ENCODE assay signal across 8 mouse cellular contexts in the genomic region with DNA sequence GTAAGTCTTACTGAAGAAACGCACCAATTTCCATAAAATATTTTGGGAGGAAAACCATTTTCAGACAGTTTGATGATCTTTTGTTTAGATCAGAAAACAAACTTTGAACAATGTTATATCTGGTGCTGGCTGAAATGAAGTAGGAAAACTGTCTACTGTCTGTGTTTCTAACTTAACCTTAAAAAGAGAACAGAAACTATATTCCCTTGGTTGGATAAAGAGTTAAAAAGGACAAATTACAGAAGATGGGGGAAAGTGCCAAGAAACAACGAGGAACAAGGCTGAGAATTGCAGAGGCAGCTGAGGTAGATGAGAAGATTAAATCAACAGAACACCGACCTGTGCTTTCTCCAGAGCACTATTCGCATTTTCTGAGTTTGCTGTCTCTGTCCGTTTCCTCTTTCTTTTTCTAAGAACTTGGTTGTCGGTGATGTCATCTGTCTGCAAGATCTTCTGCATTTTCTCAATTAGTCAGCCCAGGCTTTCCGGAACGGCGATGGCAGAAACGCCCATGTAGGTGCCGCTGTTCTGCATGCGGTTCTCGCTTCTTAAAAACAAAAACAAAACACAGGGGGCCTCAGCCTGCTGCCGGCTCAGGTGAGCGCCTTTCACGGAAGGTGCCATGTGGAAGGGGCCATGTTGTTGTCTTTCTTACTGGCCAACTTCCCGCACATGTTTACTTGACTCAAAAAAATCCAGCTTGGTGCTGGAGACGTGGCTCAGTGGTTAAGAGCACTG. TPM values are rescaled to one million over a fixed set of nuclear protein-coding genes. Genes with fewer than 3 reads are reported as not detected.
A peak's percentile ranks its signal among the peaks of the same experiment; 100 is the strongest.
DNase-seq lines count a peak whose midpoint lies in the region; ATAC-seq and TF ChIP-seq lines count a peak whose summit lies in the region.

No protein-coding gene starts in this region.

- no peaks in the 10 kb centered on the region for H3K4me1 ChIP-seq in ES-Bruce4 (ENCODE audit: control insufficient read depth, insufficient read depth, low read length)
- peaks cover 5% of the 10 kb centered on the region for H3K4me1 ChIP-seq in heart, embryonic 15.5 days (replicated peaks)

- H3K9ac ChIP-seq in ES-Bruce4 (ENCODE audit: low read depth, poor library complexity, severe bottlenecking): no peak overlapping the region
- peak overlapping the region; percentile 28; the same call in 1 of the 2 replicates for H3K9ac ChIP-seq in heart, embryonic 15.5 days

- H3K9me3 ChIP-seq in ES-Bruce4 (replicated peaks; ENCODE audit: control insufficient read depth, insufficient read depth, low read length, poor library complexity, severe bottlenecking): no peaks in the 10 kb centered on the region
- H3K9me3 ChIP-seq in heart, embryonic 15.5 days (replicated peaks): no peaks in the 10 kb centered on the region

- peak overlapping the region; percentile 55 for H3K4me2 ChIP-seq in heart, embryonic 15.5 days

- H3K27ac ChIP-seq in ES-Bruce4 (ENCODE audit: insufficient read depth, low read length): no peak overlapping the region
- no peak overlapping the region for H3K27ac ChIP-seq in heart, embryonic 15.5 days

- peak overlapping the region; percentile 24; the same call in 1 of the 2 replicates for H3K4me3 ChIP-seq in ES-Bruce4 (ENCODE audit: low read depth, low read length)
- peak overlapping the region; percentile 38 for H3K4me3 ChIP-seq in heart, embryonic 15.5 days

- no peaks in the 10 kb centered on the region for H3K36me3 ChIP-seq in ES-Bruce4 (ENCODE audit: control insufficient read depth, insufficient read depth, low read length, poor library complexity, severe bottlenecking)
- H3K36me3 ChIP-seq in heart, embryonic 15.5 days: no peaks in the 10 kb centered on the region

- no peak for TF ChIP-seq POLR2A in ES-Bruce4 (IDR thresholded peaks at IDR 0.05; ENCODE audit: insufficient read depth, low read length)

- WGBS in heart, embryonic 15.5 days: 10% methylated on average over 18 of the region's 18 CpGs

- no peak for TF ChIP-seq EP300 in ES-Bruce4 (IDR thresholded peaks at IDR 0.05; ENCODE audit: insufficient read depth, low read depth, low read length)

- H3K27me3 ChIP-seq in ES-Bruce4 (ENCODE audit: control insufficient read depth, insufficient read depth, low read length, poor library complexity, severe bottlenecking): no peaks in the 10 kb centered on the region; the same call in 1 of the 2 replicates
- H3K27me3 ChIP-seq in heart, embryonic 15.5 days: no peaks in the 10 kb centered on the region

- no peak for ATAC-seq in heart, embryonic 15.5 days (replicated peaks; ENCODE audit: insufficient number of reproducible peaks, insufficient read depth, low FRiP score, low read depth)
- no peak for ATAC-seq in erythroblast, adult 5-6 weeks (replicated peaks; ENCODE audit: low FRiP score, poor library complexity, severe bottlenecking)

- TF ChIP-seq CTCF in ES-Bruce4 (IDR thresholded peaks at IDR 0.05; ENCODE audit: low read depth, low read length): peak; percentile 12

- peak; percentile 89 for DNase-seq in A20 (ENCODE audit: low read depth, low spot score)
- peak; percentile 33 for DNase-seq in embryo, embryonic 10.5 days (ENCODE audit: low spot score)
- DNase-seq in kidney, postnatal 4 days: peak; percentile 21 to 50
- peak; percentile 46 for DNase-seq in lung, postnatal 10 days
- DNase-seq in spleen, postnatal 4 days (ENCODE audit: low spot score in 2 of 2): peak; percentile 22 to 67

RNA-seq across cellular contexts. Expression of gene Bend6, which starts 24.3 kb away (rescaled TPM):
- 5.4 and 6.9 TPM in 2 replicates for polyA plus RNA-seq in ES-Bruce4 (2011; ENCODE audit: insufficient read depth, insufficient read length, low read depth, missing spikeins)
- 3.6 TPM in 2 replicates for polyA plus RNA-seq in heart, embryonic 15.5 days (2015; fragmentation: Nextera tagmentation; extraction: Ambion mirVana)
- not detected in 2 replicates for total RNA-seq in erythroblast, adult 5-6 weeks (2015; ENCODE audit: low replicate concordance)
- total RNA-seq in erythroblast, adult 5-6 weeks (2017; ENCODE audit: low replicate concordance): 5.5 TPM in 1 of 2 replicates, not detected in the other

RNA-seq across cellular contexts. Expression of gene Dst, which starts 24.8 kb away (rescaled TPM):
- 287 and 296 TPM in 2 replicates for polyA plus RNA-seq in ES-Bruce4 (2011; ENCODE audit: insufficient read depth, insufficient read length, low read depth, missing spikeins)
- polyA plus RNA-seq in heart, embryonic 15.5 days (2015; fragmentation: Nextera tagmentation; extraction: Ambion mirVana): 21.4 and 23.4 TPM in 2 replicates
- 0.63 and 9.2 TPM in 2 replicates for total RNA-seq in erythroblast, adult 5-6 weeks (2015; ENCODE audit: low replicate concordance)
- total RNA-seq in erythroblast, adult 5-6 weeks (2017; ENCODE audit: low replicate concordance): 1.8 and 7.0 TPM in 2 replicates

Comparison
In these comparisons a context has a peak if more than half of its experiments do, and no peak if none do; other contexts are left out.
1. DNase-seq: peak in every context shown above with its lines; median percentile 89 in A20; 46 in lung, postnatal 10 days; 44 in spleen, postnatal 4 days; 36 in kidney, postnatal 4 days; 33 in embryo, embryonic 10.5 days.
2. RNA of gene Dst, which starts 24.8 kb away (polyA plus RNA-seq): 287 to 296 TPM in ES-Bruce4; 21.4 to 23.4 TPM in heart, embryonic 15.5 days; every median in the first group is over 10 times any median in the second.